Mouse (Mus musculus) left cerebral cortex, postnatal 25 days (tissue): ENCODE data around the gene Ddit4l. TPM values are rescaled to one million over a fixed set of nuclear protein-coding genes. Genes with fewer than 3 reads are reported as not detected.
"Not testable (repeated sequence)": the region's sequence is repeated elsewhere in the genome, so short reads cannot be mapped to it uniquely, and the experiment has no call there.

ENCODE experiments used
- DNase-seq, 2 experiments: peaks; one replicate each; pipeline ENCODE4 v3.0.0; 2022; ENCODE audit warnings: low spot score in 2 of 2, mixed read lengths in 1 of 2
- intact Hi-C: fragments of 180-260 bp; cut with DNase I; formaldehyde crosslinking; loops from one replicate; pipeline ENCODE4 v1.15.1; 2025
- microRNA-seq, 2 experiments: library from miRNA; unstranded; fragments of <30 nt; microRNA quantifications; one replicate each; pipeline ENCODE4 v1.2.0; 2022
- total RNA-seq, 2 experiments: library from RNA; stranded (reverse); gene quantifications; 2 replicates each; pipeline ENCODE4 v1.2.3; 2021

Ddit4l gene
- total RNA-seq, 2 experiments from 2014 or later, result 24.1 to 25.8 TPM

- no peak for DNase-seq
- intact Hi-C loops, result no loop called here
Observed at GRCm38 (mm10) chr3:137642568-137642967, 21.2 kb downstream of the Ddit4l start.

- no peak for DNase-seq
- intact Hi-C loops, result no loop called here
Observed at GRCm38 (mm10) chr3:137644081-137644480, 22.7 kb downstream of the Ddit4l start.

GRCm38 (mm10) chr3:137644947-137645346, 23.5 kb downstream of the Ddit4l start:
- DNase-seq, result no peak
- intact Hi-C loops, result no loop called here

- peak; percentile 38 to 75 for DNase-seq
- intact Hi-C loops, result no loop called here
Observed at GRCm38 (mm10) chr3:137647427-137648100, 26.2 kb downstream of the Ddit4l start.

- intact Hi-C loops, result no loop called here
- DNase-seq, result no peak
Observed at GRCm38 (mm10) chr3:137649112-137649511, 27.7 kb downstream of the Ddit4l start.

- no peak for DNase-seq
- intact Hi-C loops, result no loop called here
Observed at GRCm38 (mm10) chr3:137652853-137653252, 31.4 kb downstream of the Ddit4l start.

- DNase-seq, intact Hi-C loops: not testable (repeated sequence)
Observed at GRCm38 (mm10) chr3:137671224-137671623, 49.8 kb downstream of the Ddit4l start, which contains the start of gene Gm21962. Gm21962 (plus strand) TSS chr3:137671524.

Small RNA genes within 50 kb of the gene (microRNA-seq; reads per million reads assigned to microRNA genes)
- gene Gm22468, result 0 reads per million in 2 experiments

Other genes starting within 250 kb of the Ddit4l start
- not detected for gene Gm21962, start 49.9 kb downstream of the Ddit4l start, total RNA-seq
- 100 to 1,000 TPM; 156 to 186 TPM for gene H2afz, start 242.9 kb downstream of the Ddit4l start, total RNA-seq
- gene Dnajb14, start 246.1 kb downstream of the Ddit4l start, total RNA-seq, result 10 to 100 TPM; 44.5 to 46.3 TPM